Mouse (Mus musculus) ES-E14 (cell line): Measurements from ENCODE around the gene Tma7. TPM values are rescaled to one million over a fixed set of nuclear protein-coding genes. Genes with fewer than 3 reads are reported as not detected.
A peak's percentile ranks its signal among the peaks of the same experiment; 100 is the strongest.

ENCODE experiments used
- DNase-seq: peaks from one replicate; pipeline ENCODE4 v3.0.0-alpha.2; 2013; ENCODE audit warnings: low read depth, low spot score
- H3K27ac ChIP-seq: 2 replicates; pipeline ENCODE4 v1.5.1; 2012; ENCODE audit warnings: low read depth, mild to moderate bottlenecking, low read length, moderate library complexity, mixed read lengths; ENCODE audit not compliant: poor library complexity, insufficient read depth, severe bottlenecking
- H3K36me3 ChIP-seq: 2 replicates; pipeline ENCODE4 v1.6.1; 2012; ENCODE audit warnings: mild to moderate bottlenecking, low read length, moderate library complexity, mixed read lengths; ENCODE audit not compliant: control insufficient read depth, poor library complexity, insufficient read depth, severe bottlenecking
- H3K4me1 ChIP-seq, 2 experiments: fragments of 150-350 bp in 1 of 2; sonication (generic) in 1 of 2; 2 replicates each; pipeline ENCODE4 v1.6.1; 2012; ENCODE audit warnings: low read length in 2 of 2, mild to moderate bottlenecking in 1 of 2, mixed read lengths in 1 of 2; ENCODE audit not compliant: control insufficient read depth in 2 of 2, insufficient read depth in 2 of 2, poor library complexity in 1 of 2
- H3K4me3 ChIP-seq, 2 experiments: fragments of 150-350 bp in 1 of 2; sonication (generic) in 1 of 2; 2 replicates each; pipeline ENCODE4 v1.5.1; 2012; ENCODE audit warnings: low read length in 2 of 2, low read depth in 1 of 2, mild to moderate bottlenecking in 1 of 2, mixed read lengths in 1 of 2; ENCODE audit not compliant: insufficient read depth in 1 of 2, poor library complexity in 1 of 2, severe bottlenecking in 1 of 2
- H3K9ac ChIP-seq: 2 replicates; pipeline ENCODE4 v1.6.1; 2012; ENCODE audit warnings: low read depth, mild to moderate bottlenecking, low read length, mixed read lengths; ENCODE audit not compliant: poor library complexity, insufficient read depth, severe bottlenecking
- H3K9me3 ChIP-seq: fragments of 150-350 bp; sonication (generic); 2 replicates; pipeline ENCODE4 v1.6.1; 2012; ENCODE audit warnings: low read depth, mild to moderate bottlenecking, low read length; ENCODE audit not compliant: control insufficient read depth, insufficient read depth
- CHD2 ChIP-seq: IDR thresholded peaks from 2 replicates; pipeline ENCODE4 v1.6.1; 2014; ENCODE audit warnings: mild to moderate bottlenecking, low read depth, low read length, inconsistent platforms
- HCFC1 ChIP-seq: IDR thresholded peaks from 2 replicates; pipeline ENCODE4 v1.6.1; 2012; ENCODE audit warnings: low read length, inconsistent platforms, borderline replicate concordance; ENCODE audit not compliant: insufficient read depth
- MAFK ChIP-seq: IDR thresholded peaks from 2 replicates; pipeline ENCODE4 v1.6.1; 2014; ENCODE audit warnings: mild to moderate bottlenecking, low read depth, low read length, inconsistent platforms; ENCODE audit not compliant: insufficient read depth
- ZC3H11A ChIP-seq: IDR thresholded peaks from 2 replicates; pipeline ENCODE4 v1.6.1; 2012; ENCODE audit warnings: low read depth, mild to moderate bottlenecking, inconsistent platforms, low read length, borderline replicate concordance
- ZNF384 ChIP-seq: IDR thresholded peaks from 2 replicates; pipeline ENCODE4 v1.6.1; 2012; ENCODE audit warnings: low read depth, low read length, inconsistent platforms
- in situ Hi-C, 2 experiments: fragments of 600-800 bp; cut with MboI; formaldehyde crosslinking; loops; one replicate each; pipeline ENCODE4 v1.15.1; 2025; ENCODE audit warnings: low sequenced_read_pairs in 2 of 2, inconsistent platforms in 1 of 2; ENCODE audit not compliant: unreplicated experiment in 2 of 2
- total RNA-seq: library from RNA; depleted of rRNA; stranded (reverse); fragments of 300-350 nt; gene quantifications from 2 replicates; pipeline ENCODE4 v1.2.3, GENCODE M21; 2012

Gene Tma7
- total RNA-seq, 1 experiment = 347 TPM

DNA sequence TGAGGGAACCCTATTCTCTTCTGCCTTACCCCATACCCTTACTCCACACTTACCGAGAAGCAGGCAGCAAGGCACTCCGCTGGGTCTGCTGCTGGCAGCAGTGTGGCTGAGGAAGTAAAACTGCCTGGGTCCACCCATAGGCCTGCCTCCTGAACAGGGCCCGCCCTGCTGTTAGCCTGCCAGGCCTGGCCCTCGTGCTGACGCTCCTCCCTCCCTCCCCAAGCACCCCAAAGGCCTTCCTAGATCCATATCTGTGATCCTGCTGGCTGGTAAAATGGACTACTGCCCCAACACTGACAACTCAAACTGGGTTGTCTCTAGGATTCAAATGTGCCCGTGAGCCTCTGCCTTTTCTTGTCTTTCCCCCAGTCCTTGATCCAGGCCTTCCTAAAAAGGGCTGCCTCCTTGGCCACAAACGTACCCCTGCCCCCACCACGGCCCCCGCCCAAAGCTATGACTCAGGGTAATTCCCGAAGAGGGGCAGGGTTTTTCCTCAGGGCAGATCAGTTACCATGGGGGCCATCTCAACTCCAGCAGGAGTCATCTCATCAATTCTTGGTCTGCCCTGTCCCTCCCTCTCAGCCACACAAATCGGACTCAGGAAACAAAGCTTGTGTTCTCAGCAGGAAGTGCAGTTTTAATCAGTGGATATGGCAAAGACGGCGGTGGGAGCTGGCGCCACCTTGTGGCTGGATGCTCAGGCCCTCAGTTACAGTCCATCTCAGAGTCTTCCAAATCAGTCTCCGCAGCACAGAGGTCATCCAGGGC is 23.1 kb downstream of the Tma7 start, which contains the start of gene Trex1:
TSS of gene Trex1 (minus strand) at position 599 of the 768 bp plus-strand sequence.
- peaks cover 30% of the 10 kb centered on the region for H3K36me3 ChIP-seq
- H3K4me3 ChIP-seq = peak within 1 kb of the TSS; percentile 13 to 36
- TF ChIP-seq MAFK (peak; percentile 62; the same call in 1 of the 2 replicates), ZNF384 (no peak), HCFC1 (0 out of 2 replicates have a peak, but pooled peaks have one; percentile 25)
- H3K4me1 ChIP-seq = peaks cover 0 to 23% of the 10 kb centered on the region in 2 experiments; a peak in 1 of 4 replicates
- in situ Hi-C loops = no loop called here
- H3K9ac ChIP-seq = peak within 1 kb of the TSS; percentile 66; the same call in 1 of the 2 replicates
- no peaks in the 10 kb centered on the region for H3K9me3 ChIP-seq
- peak within 1 kb of the TSS; percentile 83 for H3K27ac ChIP-seq
- DNase-seq = peak; percentile 74

DNA sequence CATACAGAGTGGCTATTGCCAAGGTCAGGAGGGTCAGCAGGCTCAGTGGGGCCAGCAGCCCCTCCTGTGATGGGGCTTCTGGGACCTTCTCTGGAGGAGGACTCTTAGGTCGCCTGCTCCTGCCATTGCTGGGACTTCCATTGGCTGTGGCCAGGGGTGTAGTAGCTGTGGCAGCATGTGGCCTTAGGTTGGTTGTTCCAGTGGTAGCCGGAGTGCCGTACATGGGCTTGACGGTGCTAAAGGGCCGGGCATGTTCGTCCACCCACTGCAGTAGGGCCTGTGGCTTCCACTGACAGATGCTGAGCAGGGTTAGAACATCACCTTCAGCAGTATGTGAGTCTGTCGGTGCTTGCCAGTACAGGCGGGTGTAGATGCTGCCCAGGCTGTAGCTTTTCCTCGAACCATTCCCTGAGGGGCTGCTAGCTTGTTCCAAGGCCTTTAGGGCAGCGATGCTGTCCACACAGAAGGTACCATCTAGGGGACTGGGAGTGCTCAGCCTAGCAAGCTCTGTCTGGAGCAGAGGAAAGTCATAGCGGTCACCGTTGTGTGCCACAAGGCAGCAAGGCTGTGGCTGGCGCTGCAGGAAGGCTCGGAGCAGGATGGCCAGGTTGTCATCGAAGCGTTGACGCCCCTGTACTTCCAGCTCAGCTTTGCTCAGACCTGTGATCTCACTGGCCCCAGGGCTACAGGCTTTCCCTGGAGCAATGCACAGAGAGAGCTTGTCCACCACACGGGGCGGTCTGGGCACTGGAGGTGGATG is 24.2 kb downstream of the Tma7 start:
- in situ Hi-C loops = no loop called here
- TF ChIP-seq MAFK (no peak), ZNF384 (no peak), ZC3H11A (no peak), HCFC1 (no peak), CHD2 (no peak)
- no peak for DNase-seq
- Histone ChIP-seq H3K9ac (no peak overlapping the region), H3K4me3 (no peak overlapping the region), H3K9me3 (no peaks in the 10 kb centered on the region), H3K27ac (no peak overlapping the region), H3K4me1 (peaks cover 0 to 23% of the 10 kb centered on the region in 2 experiments; a peak in 2 of 4 replicates), H3K36me3 (peaks cover 27% of the 10 kb centered on the region)

DNA sequence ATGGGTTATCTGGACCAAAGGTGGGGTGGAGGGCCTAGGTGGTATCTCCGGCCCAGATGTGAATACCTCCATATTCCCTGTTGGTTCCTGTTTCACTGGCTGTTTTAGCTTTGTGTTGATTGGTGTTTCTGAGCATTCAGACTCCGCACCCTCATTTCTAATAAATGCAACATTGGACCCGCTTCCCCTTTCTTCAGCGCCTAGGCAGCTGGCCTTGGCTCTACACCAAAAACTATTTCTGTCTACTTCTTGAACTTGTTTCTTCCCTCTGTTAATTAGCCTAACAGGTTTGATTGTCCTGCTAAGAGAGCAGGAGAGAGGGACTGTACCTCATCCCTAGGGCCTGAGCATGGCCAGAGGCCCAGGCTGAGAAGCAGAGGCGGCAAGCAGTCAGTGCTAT is 24.8 kb downstream of the Tma7 start:
- Histone ChIP-seq H3K36me3 (peaks cover 26% of the 10 kb centered on the region), H3K9ac (no peak overlapping the region), H3K9me3 (no peaks in the 10 kb centered on the region), H3K4me1 (peaks cover 0 to 29% of the 10 kb centered on the region in 2 experiments; a peak in 2 of 4 replicates), H3K4me3 (no peak overlapping the region), H3K27ac (no peak overlapping the region)
- DNase-seq = no peak
- TF ChIP-seq ZC3H11A (no peak), CHD2 (no peak), MAFK (no peak), HCFC1 (no peak), ZNF384 (no peak)
- in situ Hi-C loops = no loop called here

- H3K36me3 ChIP-seq = peaks cover 26% of the 10 kb centered on the region
These were observed 25.5 kb downstream of the Tma7 start for GRCm38 (mm10) chr9:109056916-109057315.

More at GRCm38 (mm10) chr9:109056916-109057315, 25.5 kb downstream of the Tma7 start:
- in situ Hi-C loops = no loop called here
- TF ChIP-seq MAFK (no peak), CHD2 (no peak), ZC3H11A (no peak), ZNF384 (no peak), HCFC1 (no peak)
- Histone ChIP-seq H3K27ac (no peak overlapping the region), H3K4me3 (no peak overlapping the region), H3K9ac (no peak overlapping the region), H3K9me3 (no peaks in the 10 kb centered on the region), H3K4me1 (peaks cover 0 to 30% of the 10 kb centered on the region in 2 experiments; a peak in 2 of 4 replicates)
- no peak for DNase-seq
